Mouse (Mus musculus) lung, embryonic 14.5 days (tissue): ENCODE results near the gene Rpl36al. TPM values are rescaled to one million over a fixed set of nuclear protein-coding genes. Genes with fewer than 3 reads are reported as not detected.
A peak's percentile ranks its signal among the peaks of the same experiment; 100 is the strongest.

ENCODE experiments used
- ATAC-seq: fragments of 200-750 bp; cut with Nextera tagmentation; 2 replicates; pipeline ENCODE4 v1.8.0; 2017; ENCODE audit warnings: mild to moderate bottlenecking, moderate TSS enrichment, moderate library complexity; ENCODE audit not compliant: insufficient read depth
- DNase-seq: peaks from one replicate; pipeline ENCODE4 v3.0.0-alpha.2; 2015
- H3K27ac ChIP-seq: fragments of 300-500 bp; sonication (generic); 2 replicates; pipeline ENCODE4 v1.5.1; 2014; ENCODE audit warnings: low read depth, mild to moderate bottlenecking, moderate library complexity
- H3K27me3 ChIP-seq: fragments of 300-500 bp; sonication (generic); 2 replicates; pipeline ENCODE4 v1.6.1; 2014; ENCODE audit warnings: low read length, control low read depth; ENCODE audit not compliant: insufficient read depth
- H3K36me3 ChIP-seq: fragments of 300-500 bp; sonication (generic); 2 replicates; pipeline ENCODE4 v1.6.1; 2014; ENCODE audit warnings: control low read depth; ENCODE audit not compliant: insufficient read depth
- H3K4me1 ChIP-seq: fragments of 300-500 bp; sonication (generic); 2 replicates; pipeline ENCODE4 v1.6.1; 2014; ENCODE audit warnings: antibody characterized with exemption, control low read depth; ENCODE audit not compliant: insufficient read depth
- H3K4me2 ChIP-seq: fragments of 300-500 bp; sonication (generic); 2 replicates; pipeline ENCODE4 v1.6.1; 2014; ENCODE audit warnings: mild to moderate bottlenecking
- H3K4me3 ChIP-seq: fragments of 300-500 bp; sonication (generic); 2 replicates; pipeline ENCODE4 v1.5.1; 2014; ENCODE audit warnings: low read depth, low read length
- H3K9ac ChIP-seq: fragments of 300-500 bp; sonication (generic); 2 replicates; pipeline ENCODE4 v1.6.1; 2014
- H3K9me3 ChIP-seq: fragments of 300-500 bp; sonication (generic); 2 replicates; pipeline ENCODE4 v1.6.1; 2016; ENCODE audit warnings: low read depth, low read length, control low read depth
- CTCF ChIP-seq: IDR thresholded peaks from 2 replicates; pipeline ENCODE4 v1.5.1; 2016; ENCODE audit warnings: antibody characterized with exemption, low read depth
- WGBS: fragments of 180-500 bp; shearing (Covaris S2); extraction: QIAGEN DNeasy Blood & Tissue Kit; methylation state at CpG from one replicate; pipeline ENCODE4 v1.1.7; 2014; 5-methylcytosine and 5-hydroxymethylcytosine counted together
- microRNA-seq: library from miRNA; unstranded; fragments of <30 nt; microRNA quantifications from one replicate; pipeline ENCODE4, GENCODE M21; 2016; ENCODE audit warnings: borderline number of aligned reads
- polyA plus RNA-seq: library from polyadenylated mRNA; unstranded; fragments of >200 nt; fragmentation: Nextera tagmentation; extraction: Ambion mirVana; gene quantifications from 2 replicates; pipeline ENCODE4 v1.2.1, GENCODE M21; 2014

Gene Rpl36al
- polyA plus RNA-seq, 1 experiment from 2014 or later: 591 TPM

- ATAC-seq (no peak), DNase-seq (peak; percentile 33)
Measured at GRCm38 (mm10) chr12:69156436-69156835, 27.4 kb downstream of the Rpl36al start.

GRCm38 (mm10) chr12:69155923-69156322, 28.0 kb downstream of the Rpl36al start:
- Histone ChIP-seq H3K9ac (no peak overlapping the region), H3K4me3 (no peak overlapping the region), H3K9me3 (no peaks in the 10 kb centered on the region), H3K36me3 (peaks cover 28% of the 10 kb centered on the region), H3K4me1 (no peaks in the 10 kb centered on the region), H3K27ac (no peak overlapping the region), H3K4me2 (no peak overlapping the region), H3K27me3 (no peaks in the 10 kb centered on the region)
- ATAC-seq (no peak), DNase-seq (no peak)
- no peak for TF ChIP-seq CTCF
- 72% methylated on average over 2 of the region's 2 CpGs for WGBS

More at GRCm38 (mm10) chr12:69156436-69156835, 27.4 kb downstream of the Rpl36al start:
- peaks cover 28% of the 10 kb centered on the region for H3K36me3 ChIP-seq
- H3K9ac ChIP-seq: no peak overlapping the region
- no peaks in the 10 kb centered on the region for H3K4me1 ChIP-seq
- H3K27ac ChIP-seq: no peak overlapping the region
- H3K4me2 ChIP-seq: no peak overlapping the region
- H3K9me3 ChIP-seq: no peaks in the 10 kb centered on the region
- TF ChIP-seq CTCF: no peak
- H3K27me3 ChIP-seq: no peaks in the 10 kb centered on the region
- no peak overlapping the region for H3K4me3 ChIP-seq
- WGBS: 76% methylated on average over 4 of the region's 4 CpGs

GRCm38 (mm10) chr12:69150049-69150448, 33.8 kb downstream of the Rpl36al start:
- no peaks in the 10 kb centered on the region for H3K4me1 ChIP-seq
- H3K9me3 ChIP-seq: no peaks in the 10 kb centered on the region
- no peak overlapping the region for H3K9ac ChIP-seq
- 73% methylated on average over 13 of the region's 13 CpGs for WGBS
- H3K4me2 ChIP-seq: no peak overlapping the region
- H3K36me3 ChIP-seq: 0 out of 2 replicates have a peak, but pooled peaks cover 3% of the 10 kb centered on the region
- no peak overlapping the region for H3K4me3 ChIP-seq
- H3K27ac ChIP-seq: no peak overlapping the region
- no peaks in the 10 kb centered on the region for H3K27me3 ChIP-seq
- DNase-seq: no peak
- no peak for ATAC-seq
- no peak for TF ChIP-seq CTCF

GRCm38 (mm10) chr12:69147166-69147735, 36.6 kb downstream of the Rpl36al start:
- Histone ChIP-seq H3K36me3 (no peaks in the 10 kb centered on the region), H3K4me2 (no peak overlapping the region), H3K27ac (no peak overlapping the region), H3K4me1 (no peaks in the 10 kb centered on the region), H3K9me3 (no peaks in the 10 kb centered on the region), H3K9ac (no peak overlapping the region), H3K27me3 (no peaks in the 10 kb centered on the region), H3K4me3 (no peak overlapping the region)
- DNase-seq (no peak), ATAC-seq (no peak)
- WGBS: 86% methylated on average over 5 of the region's 5 CpGs
- TF ChIP-seq CTCF: no peak

GRCm38 (mm10) chr12:69143460-69143859, 40.4 kb downstream of the Rpl36al start:
- Histone ChIP-seq H3K4me3 (no peak overlapping the region), H3K9me3 (no peaks in the 10 kb centered on the region), H3K9ac (no peak overlapping the region), H3K27ac (no peak overlapping the region), H3K4me2 (no peak overlapping the region), H3K36me3 (no peaks in the 10 kb centered on the region), H3K27me3 (no peaks in the 10 kb centered on the region), H3K4me1 (no peaks in the 10 kb centered on the region)
- TF ChIP-seq CTCF: no peak
- 69% methylated on average over 6 of the region's 6 CpGs for WGBS
- no peak for ATAC-seq
- no peak for DNase-seq

- H3K27me3 ChIP-seq: no peaks in the 10 kb centered on the region
- H3K9ac ChIP-seq: no peak overlapping the region
- TF ChIP-seq CTCF: no peak
- 78% methylated on average over 7 of the region's 7 CpGs for WGBS
- H3K27ac ChIP-seq: no peak overlapping the region
- H3K9me3 ChIP-seq: no peaks in the 10 kb centered on the region
- ATAC-seq (no peak), DNase-seq (no peak)
- H3K4me2 ChIP-seq: no peak overlapping the region
- H3K36me3 ChIP-seq: no peaks in the 10 kb centered on the region
- H3K4me3 ChIP-seq: no peak overlapping the region
- H3K4me1 ChIP-seq: no peaks in the 10 kb centered on the region
Measured at GRCm38 (mm10) chr12:69139841-69140240, 44.0 kb downstream of the Rpl36al start.

GRCm38 (mm10) chr12:69139201-69139600, 44.7 kb downstream of the Rpl36al start:
- H3K4me1 ChIP-seq: no peaks in the 10 kb centered on the region
- no peak overlapping the region for H3K4me3 ChIP-seq
- TF ChIP-seq CTCF: no peak
- no peaks in the 10 kb centered on the region for H3K27me3 ChIP-seq
- WGBS: 88% methylated on average over 3 of the region's 3 CpGs
- no peak for ATAC-seq
- DNase-seq: no peak
- H3K36me3 ChIP-seq: no peaks in the 10 kb centered on the region
- H3K27ac ChIP-seq: no peak overlapping the region
- H3K9ac ChIP-seq: no peak overlapping the region
- H3K4me2 ChIP-seq: no peak overlapping the region
- no peaks in the 10 kb centered on the region for H3K9me3 ChIP-seq

Small RNAs within 50 kb of the gene (microRNA-seq; reads per million reads assigned to microRNA genes)
- not detected for gene Gm47287
- gene Gm47295: 0.95 reads per million

Other genes starting within 250 kb of the Rpl36al start
- gene Rps29, start 24.9 kb downstream of the Rpl36al start, polyA plus RNA-seq: 1,824 and 2,015 TPM in 2 replicates
- gene Lrr1, start 15.3 kb downstream of the Rpl36al start, polyA plus RNA-seq: 29.8 and 30.9 TPM in 2 replicates
- 61.4 and 62.0 TPM in 2 replicates for gene Mgat2, start 74 bp upstream of the Rpl36al start, polyA plus RNA-seq
- gene Gm49383, start 13.0 kb upstream of the Rpl36al start, polyA plus RNA-seq: 31.4 and 31.6 TPM in 2 replicates
- 9.3 and 11.3 TPM in 2 replicates for gene Dnaaf2, start 14.3 kb upstream of the Rpl36al start, polyA plus RNA-seq
- 28.1 and 28.7 TPM in 2 replicates for gene Gm49384, start 20.2 kb upstream of the Rpl36al start, polyA plus RNA-seq
- gene Pole2, start 44.1 kb upstream of the Rpl36al start, polyA plus RNA-seq: 39.1 and 41.1 TPM in 2 replicates
- gene Klhdc1, start 57.1 kb upstream of the Rpl36al start, polyA plus RNA-seq: 3.2 and 3.9 TPM in 2 replicates
- 141 and 142 TPM in 2 replicates for gene Klhdc2, start 112.6 kb upstream of the Rpl36al start, polyA plus RNA-seq
- gene Nemf, start 173.1 kb upstream of the Rpl36al start, polyA plus RNA-seq: 79.3 and 84.8 TPM in 2 replicates
- gene Arf6, start 188.1 kb upstream of the Rpl36al start, polyA plus RNA-seq: 59.9 and 61.8 TPM in 2 replicates
- gene Gm9887, start 188.4 kb upstream of the Rpl36al start, polyA plus RNA-seq: 2.0 and 2.2 TPM in 2 replicates